Mouse (Mus musculus): Measurements from ENCODE around the gene Gm49416. TPM values are rescaled to one million over a fixed set of nuclear protein-coding genes. Genes with fewer than 3 reads are reported as not detected.
"Not testable (repeated sequence)": the region's sequence is repeated elsewhere in the genome, so short reads cannot be mapped to it uniquely, and the experiment has no call there.

The Gm49416 gene
- polyA plus RNA-seq, 1 experiment from 2014 or later, result not detected

GRCm38 (mm10) chr19:8886916-8887584 is 1.7 kb upstream of the Gm49416 start:
- H3K27me3 ChIP-seq, result no peaks in the 10 kb centered on the region
- H3K27ac ChIP-seq, result no peak overlapping the region
- H3K9ac ChIP-seq, result no peak overlapping the region
- H3K4me1 ChIP-seq, result peaks cover 14% of the 10 kb centered on the region
- WGBS, result 48% methylated on average over 1 of the region's 1 CpGs
- ATAC-seq (ENCODE audit: low FRiP score), result no peak
- H3K9me3 ChIP-seq (replicated peaks), result no peaks in the 10 kb centered on the region
- peaks cover 6% of the 10 kb centered on the region; the same call in 1 of the 2 replicates for H3K36me3 ChIP-seq
- no peak overlapping the region for H3K4me3 ChIP-seq
- H3K4me2 ChIP-seq (replicated peaks), result no peak overlapping the region

- H3K9ac ChIP-seq, result peak overlapping the region; percentile 71
- WGBS, result 15% methylated on average over 19 of the region's 19 CpGs
Measured at GRCm38 (mm10) chr19:8887585-8888463, 902 bp upstream of the Gm49416 start.

GRCm38 (mm10) chr19:8892829-8893766 is 4.4 kb downstream of the Gm49416 start, which contains the start of gene Ints5:
TSS of gene Ints5 (plus strand) at chr19:8893005.
- H3K4me3 ChIP-seq, result peak within 1 kb of the TSS; percentile 82
- no peaks in the 10 kb centered on the region for H3K27me3 ChIP-seq
- peaks cover 30% of the 10 kb centered on the region for H3K36me3 ChIP-seq
- WGBS, result 3% methylated on average over 54 of the region's 54 CpGs
- peaks cover 33% of the 10 kb centered on the region for H3K4me1 ChIP-seq
- H3K9me3 ChIP-seq (replicated peaks), result no peaks in the 10 kb centered on the region
- peak within 1 kb of the TSS; percentile 80 for H3K27ac ChIP-seq
- H3K4me2 ChIP-seq (replicated peaks), result peak within 1 kb of the TSS; percentile 77
- peak within 1 kb of the TSS; percentile 90 for H3K9ac ChIP-seq
- ATAC-seq (ENCODE audit: low FRiP score), result peak; percentile 49

More at GRCm38 (mm10) chr19:8887585-8888463, 902 bp upstream of the Gm49416 start:
- H3K9me3 ChIP-seq (replicated peaks), result no peaks in the 10 kb centered on the region
- H3K27me3 ChIP-seq, result no peaks in the 10 kb centered on the region
- peaks cover 6% of the 10 kb centered on the region; the same call in 1 of the 2 replicates for H3K36me3 ChIP-seq
- H3K4me2 ChIP-seq (replicated peaks), result peak overlapping the region; percentile 72
- H3K4me3 ChIP-seq, result peak overlapping the region; percentile 59
- no peak for ATAC-seq (ENCODE audit: low FRiP score)
- H3K4me1 ChIP-seq, result peaks cover 17% of the 10 kb centered on the region
- peak overlapping the region; percentile 35; the same call in 1 of the 2 replicates for H3K27ac ChIP-seq

- no peak for ATAC-seq (ENCODE audit: low FRiP score)
- Histone ChIP-seq H3K36me3 (peaks cover 28% of the 10 kb centered on the region), H3K27me3 (no peaks in the 10 kb centered on the region), H3K4me2 (replicated peaks) (no peak overlapping the region), H3K9ac (peak overlapping the region; percentile 23; the same call in 1 of the 2 replicates), H3K9me3 (replicated peaks) (no peaks in the 10 kb centered on the region), H3K4me3 (no peak overlapping the region), H3K27ac (no peak overlapping the region), H3K4me1 (peaks cover 36% of the 10 kb centered on the region)
- 91% methylated on average over 9 of the region's 9 CpGs for WGBS
Measured at GRCm38 (mm10) chr19:8895397-8895960, 6.8 kb downstream of the Gm49416 start.

GRCm38 (mm10) chr19:8896231-8896630 is 7.5 kb downstream of the Gm49416 start:
- WGBS, result 85% methylated on average over 5 of the region's 5 CpGs
- H3K4me3 ChIP-seq; H3K27me3 ChIP-seq; H3K4me2 ChIP-seq (replicated peaks); H3K27ac ChIP-seq; H3K9ac ChIP-seq; H3K9me3 ChIP-seq (replicated peaks); ATAC-seq (ENCODE audit: low FRiP score): not testable (repeated sequence)
- Histone ChIP-seq H3K36me3 (peaks cover 25% of the 10 kb centered on the region), H3K4me1 (peaks cover 36% of the 10 kb centered on the region)

GRCm38 (mm10) chr19:8897211-8897864 is 8.6 kb downstream of the Gm49416 start:
- peaks cover 36% of the 10 kb centered on the region for H3K4me1 ChIP-seq
- 27% methylated on average over 21 of the region's 21 CpGs for WGBS

GRCm38 (mm10) chr19:8897865-8898495 is 9.3 kb downstream of the Gm49416 start, which contains the start of gene Ganab:
TSS of gene Ganab (plus strand) at chr19:8898071.
- peak; percentile 99 for ATAC-seq (ENCODE audit: low FRiP score)
- Histone ChIP-seq H3K27me3 (no peaks in the 10 kb centered on the region), H3K4me2 (replicated peaks) (peak within 1 kb of the TSS; percentile 80), H3K9ac (peak within 1 kb of the TSS; percentile 90), H3K36me3 (peaks cover 34% of the 10 kb centered on the region), H3K4me3 (peak within 1 kb of the TSS; percentile 86), H3K9me3 (replicated peaks) (no peaks in the 10 kb centered on the region), H3K27ac (peak within 1 kb of the TSS; percentile 85), H3K4me1 (peaks cover 34% of the 10 kb centered on the region)
- under 1% methylated on average over 53 of the region's 53 CpGs for WGBS

More at GRCm38 (mm10) chr19:8897211-8897864, 8.6 kb downstream of the Gm49416 start:
- Histone ChIP-seq H3K9ac (peak overlapping the region; percentile 67), H3K4me2 (replicated peaks) (peak overlapping the region; percentile 80), H3K4me3 (peak overlapping the region; percentile 86), H3K27ac (peak overlapping the region; percentile 85), H3K36me3 (peaks cover 29% of the 10 kb centered on the region)
- ATAC-seq (ENCODE audit: low FRiP score), result peak; percentile 53
- not testable (repeated sequence) for H3K27me3 ChIP-seq; H3K9me3 ChIP-seq (replicated peaks)

GRCm38 (mm10) chr19:8898576-8898975 is 9.8 kb downstream of the Gm49416 start:
- Histone ChIP-seq H3K27ac (peak overlapping the region; percentile 85), H3K27me3 (no peaks in the 10 kb centered on the region), H3K36me3 (peaks cover 38% of the 10 kb centered on the region), H3K4me2 (replicated peaks) (peak overlapping the region; percentile 80), H3K4me3 (peak overlapping the region; percentile 86), H3K4me1 (peaks cover 31% of the 10 kb centered on the region), H3K9me3 (replicated peaks) (no peaks in the 10 kb centered on the region), H3K9ac (peak overlapping the region; percentile 90)
- 20% methylated on average over 13 of the region's 13 CpGs for WGBS
- ATAC-seq (ENCODE audit: low FRiP score), result no peak

- peak overlapping the region; percentile 90 for H3K9ac ChIP-seq
- H3K4me1 ChIP-seq, result peaks cover 27% of the 10 kb centered on the region
- peak overlapping the region; percentile 80 for H3K4me2 ChIP-seq (replicated peaks)
- 62% methylated on average over 3 of the region's 3 CpGs for WGBS
- peak overlapping the region; percentile 86 for H3K4me3 ChIP-seq
- H3K27ac ChIP-seq, result no peak overlapping the region
- no peaks in the 10 kb centered on the region for H3K9me3 ChIP-seq (replicated peaks)
- peaks cover 38% of the 10 kb centered on the region for H3K36me3 ChIP-seq
- no peak for ATAC-seq (ENCODE audit: low FRiP score)
- no peaks in the 10 kb centered on the region for H3K27me3 ChIP-seq
Measured at GRCm38 (mm10) chr19:8899079-8899478, 10.4 kb downstream of the Gm49416 start.

GRCm38 (mm10) chr19:8903412-8903811 is 14.7 kb downstream of the Gm49416 start:
- WGBS, result 94% methylated on average over 5 of the region's 5 CpGs
- Histone ChIP-seq H3K4me3 (no peak overlapping the region), H3K36me3 (peaks cover 54% of the 10 kb centered on the region), H3K27me3 (no peaks in the 10 kb centered on the region), H3K9ac (no peak overlapping the region), H3K4me1 (peaks cover 11% of the 10 kb centered on the region), H3K9me3 (replicated peaks) (no peaks in the 10 kb centered on the region), H3K4me2 (replicated peaks) (no peak overlapping the region), H3K27ac (no peak overlapping the region)
- no peak for ATAC-seq (ENCODE audit: low FRiP score)

Measured in hindbrain, embryonic 12.5 days (tissue).